Mouse (Mus musculus) kidney, embryonic 15.5 days (tissue): ENCODE measurements around the gene Hist1h2bk. TPM values are rescaled to one million over a fixed set of nuclear protein-coding genes. Genes with fewer than 3 reads are reported as not detected.
"Not testable (repeated sequence)": the region's sequence is repeated elsewhere in the genome, so short reads cannot be mapped to it uniquely, and the experiment has no call there.

Source experiments
- ATAC-seq: fragments of 200-750 bp; cut with Nextera tagmentation; replicated peaks from 2 replicates; pipeline ENCODE4 v1.8.0; 2017; ENCODE audit warnings: moderate TSS enrichment; ENCODE audit not compliant: low FRiP score
- H3K27ac ChIP-seq: fragments of 300-500 bp; sonication (generic); 2 replicates; pipeline ENCODE4 v1.5.1; 2015; ENCODE audit warnings: mild to moderate bottlenecking, inconsistent platforms
- H3K27me3 ChIP-seq: fragments of 300-500 bp; sonication (generic); 2 replicates; pipeline ENCODE4 v1.6.1; 2015; ENCODE audit warnings: inconsistent platforms
- H3K36me3 ChIP-seq: fragments of 300-500 bp; sonication (generic); 2 replicates; pipeline ENCODE4 v1.6.1; 2015; ENCODE audit warnings: inconsistent platforms
- H3K4me1 ChIP-seq: fragments of 300-500 bp; sonication (generic); 2 replicates; pipeline ENCODE4 v1.6.1; 2015; ENCODE audit warnings: inconsistent platforms
- H3K4me2 ChIP-seq: fragments of 300-500 bp; sonication (generic); 2 replicates; pipeline ENCODE4 v1.6.1; 2015; ENCODE audit warnings: moderate library complexity, mild to moderate bottlenecking, inconsistent platforms
- H3K4me3 ChIP-seq: fragments of 300-500 bp; sonication (generic); replicated peaks from 2 replicates; pipeline ENCODE4 v1.5.1; 2015; ENCODE audit warnings: mild to moderate bottlenecking, inconsistent platforms
- H3K9ac ChIP-seq: fragments of 300-500 bp; sonication (generic); 2 replicates; pipeline ENCODE4 v1.6.1; 2015; ENCODE audit warnings: mild to moderate bottlenecking, inconsistent platforms
- H3K9me3 ChIP-seq: fragments of 300-500 bp; sonication (generic); replicated peaks from 2 replicates; pipeline ENCODE4 v1.6.1; 2016; ENCODE audit warnings: inconsistent platforms
- whole genome bisulfite sequencing: fragments of 180-500 bp; shearing (Covaris S2); methylation state at CpG from one replicate; pipeline ENCODE4 v1.1.7; 2015; ENCODE audit warnings: mixed read lengths; 5-methylcytosine and 5-hydroxymethylcytosine counted together
- polyA plus RNA-seq: library from polyadenylated mRNA; unstranded; fragments of >200 nt; fragmentation: Nextera tagmentation; extraction: Ambion mirVana; gene quantifications from 2 replicates; pipeline ENCODE4 v1.2.1, GENCODE M21; 2015

Gene Hist1h2bk
- 8.8 and 12.6 TPM in 2 replicates for polyA plus RNA-seq

DNA sequence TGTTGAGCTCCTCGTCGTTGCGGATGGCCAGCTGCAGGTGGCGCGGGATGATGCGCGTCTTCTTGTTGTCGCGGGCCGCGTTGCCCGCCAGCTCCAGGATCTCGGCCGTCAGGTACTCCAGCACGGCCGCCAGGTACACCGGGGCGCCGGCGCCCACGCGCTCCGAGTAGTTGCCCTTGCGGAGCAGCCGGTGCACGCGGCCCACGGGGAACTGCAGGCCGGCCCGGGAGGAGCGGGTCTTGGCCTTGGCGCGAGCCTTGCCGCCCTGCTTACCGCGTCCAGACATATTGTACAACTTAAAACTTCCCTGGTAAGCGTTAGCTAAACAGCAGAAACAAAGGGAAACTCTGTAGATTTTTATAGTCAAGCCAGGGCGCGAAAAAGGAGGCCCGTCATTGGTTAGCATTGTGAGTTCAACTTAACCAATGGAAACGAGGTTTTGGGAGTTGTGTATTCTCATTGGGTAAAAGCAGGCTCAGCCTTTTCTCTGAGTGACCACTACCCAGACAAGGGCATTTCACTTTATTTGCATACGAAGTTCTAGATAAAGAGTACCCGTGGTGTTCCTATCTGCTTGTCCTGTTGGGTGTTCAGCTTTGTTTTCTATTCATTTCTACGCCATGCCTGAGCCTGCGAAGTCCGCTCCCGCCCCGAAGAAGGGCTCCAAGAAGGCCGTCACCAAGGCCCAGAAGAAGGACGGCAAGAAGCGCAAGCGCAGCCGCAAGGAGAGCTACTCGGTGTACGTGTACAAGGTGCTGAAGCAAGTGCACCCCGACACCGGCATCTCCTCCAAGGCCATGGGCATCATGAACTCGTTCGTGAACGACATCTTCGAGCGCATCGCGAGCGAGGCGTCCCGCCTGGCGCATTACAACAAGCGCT lies at the start of gene Hist1h2bk, which contains the start of gene Hist1h2ah:
Gene Hist1h2bk (plus strand): TSS at position 604 of the 882 bp plus-strand sequence.
Gene Hist1h2ah (minus strand): TSS at position 302 of the 882 bp plus-strand sequence.
- under 1% methylated on average over 24 of the region's 69 CpGs for WGBS
- H3K27me3 ChIP-seq, H3K9me3 ChIP-seq, H3K36me3 ChIP-seq: not testable (repeated sequence)
- Histone ChIP-seq H3K4me3 (peak within 1 kb of the TSS; percentile 45), H3K4me2 (peak within 1 kb of the TSS; percentile 59), H3K27ac (peak within 1 kb of the TSS; percentile 94), H3K9ac (peak within 1 kb of the TSS; percentile 55), H3K4me1 (peaks cover 38% of the 10 kb centered on the region)
- ATAC-seq, result peak; percentile 98

DNA sequence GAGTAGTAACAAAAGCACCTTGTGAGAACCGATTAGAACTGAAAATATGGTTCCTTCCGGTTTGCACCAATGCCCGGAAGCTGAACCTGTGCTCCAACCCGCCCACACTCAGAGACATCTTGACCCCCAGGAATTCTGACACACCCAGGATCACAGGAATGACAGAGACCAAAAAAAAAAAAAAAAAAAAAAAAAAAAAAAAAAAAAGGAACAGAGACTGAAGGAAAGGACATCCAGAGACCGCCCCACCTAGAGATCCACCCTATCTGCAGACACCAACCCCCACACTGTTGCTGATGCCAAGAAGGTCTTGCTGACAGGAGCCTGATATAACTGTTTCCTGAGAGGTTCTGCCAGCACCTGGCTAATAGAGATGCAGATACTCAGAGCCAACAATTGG lies 43.1 kb upstream of the Hist1h2bk start:
- no peak for ATAC-seq
- H3K4me2 ChIP-seq, result no peak overlapping the region
- WGBS, result 81% methylated on average over 5 of the region's 5 CpGs
- no peak overlapping the region for H3K27ac ChIP-seq
- H3K27me3 ChIP-seq, result peaks cover 60% of the 10 kb centered on the region
- H3K36me3 ChIP-seq, result no peaks in the 10 kb centered on the region
- H3K9me3 ChIP-seq, result no peaks in the 10 kb centered on the region
- no peak overlapping the region for H3K9ac ChIP-seq
- H3K4me1 ChIP-seq, result peaks cover 25% of the 10 kb centered on the region
- no peak overlapping the region for H3K4me3 ChIP-seq

DNA sequence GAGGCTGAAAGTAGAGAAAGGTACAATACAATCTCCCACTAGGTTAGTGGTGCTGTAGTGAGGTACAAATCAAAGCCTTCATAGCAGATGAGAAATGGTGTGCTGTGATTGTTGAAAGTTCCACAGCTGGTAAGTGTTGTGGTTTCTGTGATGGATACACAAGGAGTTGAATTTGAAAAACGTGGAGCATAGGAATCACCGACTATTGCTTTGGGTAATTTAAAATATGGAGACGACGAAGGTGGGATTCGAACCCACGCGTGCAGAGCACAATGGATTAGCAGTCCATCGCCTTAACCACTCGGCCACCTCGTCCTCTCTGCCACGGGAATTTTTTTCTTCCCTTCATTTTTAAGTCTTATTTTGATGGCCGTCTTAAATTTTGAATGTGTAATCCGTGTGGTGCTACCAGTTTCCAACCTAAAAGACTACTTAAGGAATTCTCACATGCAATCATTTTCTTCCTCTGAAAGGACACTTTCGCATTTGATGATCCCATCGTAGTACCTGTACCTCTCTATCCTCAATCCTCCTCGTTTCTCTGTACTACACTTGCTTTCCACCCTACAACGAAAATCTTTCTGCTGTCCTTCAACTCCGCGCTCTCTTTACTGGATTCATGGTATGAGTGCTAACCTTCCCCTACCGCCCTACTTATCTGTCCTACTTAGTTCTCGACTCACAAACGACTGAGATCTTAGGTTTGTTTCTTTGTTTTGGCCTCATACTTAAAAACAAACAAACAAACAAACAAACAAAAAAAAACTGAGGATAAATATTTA lies 41.5 kb upstream of the Hist1h2bk start:
- H3K4me3 ChIP-seq, result peak overlapping the region; percentile 22
- no peaks in the 10 kb centered on the region for H3K9me3 ChIP-seq
- no peak for ATAC-seq
- H3K4me2 ChIP-seq, result peak overlapping the region; percentile 34
- 2% methylated on average over 22 of the region's 22 CpGs for WGBS
- no peak overlapping the region for H3K27ac ChIP-seq
- peaks cover 70% of the 10 kb centered on the region for H3K27me3 ChIP-seq
- no peak overlapping the region for H3K9ac ChIP-seq
- peaks cover 25% of the 10 kb centered on the region for H3K4me1 ChIP-seq
- H3K36me3 ChIP-seq, result no peaks in the 10 kb centered on the region

DNA sequence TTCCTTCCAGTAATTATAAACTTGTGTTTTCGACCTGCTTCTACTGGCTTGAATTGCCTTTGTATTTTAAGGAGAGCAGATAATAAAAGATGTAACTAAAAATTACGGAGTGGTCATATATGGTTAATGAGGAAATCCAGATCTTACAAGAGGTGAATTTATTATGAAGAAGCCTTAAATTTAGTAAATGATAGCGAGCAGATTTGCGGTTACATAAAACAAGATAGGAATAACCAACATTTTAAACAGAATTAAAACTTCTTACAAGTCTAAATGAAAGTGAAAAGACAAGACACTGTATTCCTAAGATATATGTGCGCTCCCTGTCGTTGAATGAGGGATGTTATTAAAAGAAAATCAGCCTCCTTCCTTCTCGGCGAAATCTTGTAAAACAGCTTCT lies 40.8 kb upstream of the Hist1h2bk start:
- ATAC-seq, result no peak
- Histone ChIP-seq H3K27ac (no peak overlapping the region), H3K4me2 (peak overlapping the region; percentile 62), H3K4me3 (peak overlapping the region; percentile 41), H3K9me3 (no peaks in the 10 kb centered on the region), H3K27me3 (peaks cover 78% of the 10 kb centered on the region), H3K9ac (no peak overlapping the region), H3K4me1 (peaks cover 25% of the 10 kb centered on the region), H3K36me3 (no peaks in the 10 kb centered on the region)
- WGBS, result 6% methylated on average over 8 of the region's 8 CpGs

DNA sequence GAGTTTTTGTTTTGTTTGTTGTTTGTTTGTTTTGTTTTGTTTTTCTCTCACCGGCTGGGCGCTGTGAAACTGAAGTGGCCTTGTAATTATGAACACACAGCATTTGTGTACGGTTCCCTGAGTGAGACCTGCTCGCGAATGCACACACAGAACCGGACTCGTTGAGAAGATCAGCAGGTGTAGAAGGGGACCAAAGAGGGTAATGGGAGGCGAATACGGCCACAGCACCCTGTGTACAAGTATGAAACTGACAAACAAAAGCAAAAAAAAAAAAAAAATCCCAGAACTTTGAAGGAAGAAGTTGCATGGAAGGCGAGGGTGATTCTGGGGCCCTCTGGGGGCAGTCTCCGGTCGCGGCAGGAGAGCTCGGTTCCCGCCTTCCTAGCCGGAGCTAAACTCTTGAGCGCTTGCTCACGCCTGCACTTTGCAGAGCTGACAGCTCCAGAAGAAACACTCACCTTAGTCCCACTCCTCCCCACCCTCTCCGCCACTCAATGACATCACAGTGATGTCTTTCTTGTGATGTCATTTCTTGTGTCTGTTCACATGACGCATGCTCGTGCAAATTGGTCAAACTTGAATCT lies 40.2 kb upstream of the Hist1h2bk start:
- under 1% methylated on average over 21 of the region's 21 CpGs for WGBS
- Histone ChIP-seq H3K4me2 (peak overlapping the region; percentile 62), H3K9me3 (no peaks in the 10 kb centered on the region), H3K36me3 (no peaks in the 10 kb centered on the region), H3K9ac (no peak overlapping the region), H3K4me3 (peak overlapping the region; percentile 41), H3K27me3 (peaks cover 83% of the 10 kb centered on the region), H3K4me1 (peaks cover 25% of the 10 kb centered on the region), H3K27ac (no peak overlapping the region)
- ATAC-seq, result 0 out of 2 replicates have a peak, but pooled peaks have one; percentile 66

DNA sequence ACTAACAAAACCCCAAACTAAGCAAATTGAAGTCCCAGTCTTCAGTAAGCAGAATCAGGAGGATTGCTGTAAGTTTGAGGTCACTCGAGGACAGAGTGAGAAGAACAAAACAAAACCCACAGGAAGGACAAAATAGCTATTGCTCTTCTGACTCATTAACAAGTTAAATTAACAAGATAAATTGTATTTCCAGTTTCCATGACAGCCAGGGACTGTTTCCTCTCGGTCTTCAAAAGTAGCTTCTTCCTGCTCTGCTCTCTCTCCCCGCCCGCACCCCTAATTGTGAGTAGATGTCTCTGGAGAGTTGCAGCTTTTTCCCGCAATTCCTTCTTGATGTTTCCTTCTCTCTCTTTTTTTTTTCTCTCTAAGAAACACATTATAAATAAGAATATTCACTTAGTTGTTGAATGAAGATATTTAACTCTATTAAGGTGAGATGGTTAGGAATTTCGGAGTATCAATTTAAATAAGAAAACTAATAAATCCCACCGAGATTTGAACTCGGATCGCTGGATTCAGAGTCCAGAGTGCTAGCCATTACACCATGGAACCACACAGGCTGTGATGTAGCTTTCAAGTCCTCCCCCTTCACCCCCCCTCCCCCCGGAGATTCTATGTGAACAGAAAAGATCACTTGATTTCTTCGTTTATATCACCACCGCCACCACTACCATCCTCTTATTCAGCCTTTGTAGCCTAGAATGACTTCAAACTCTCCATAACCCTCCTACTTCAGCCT lies 39.4 kb upstream of the Hist1h2bk start:
- Histone ChIP-seq H3K36me3 (no peaks in the 10 kb centered on the region), H3K4me3 (peak overlapping the region; percentile 41), H3K27ac (no peak overlapping the region), H3K9me3 (no peaks in the 10 kb centered on the region), H3K4me2 (peak overlapping the region; percentile 62), H3K9ac (no peak overlapping the region), H3K27me3 (peaks cover 88% of the 10 kb centered on the region), H3K4me1 (peaks cover 25% of the 10 kb centered on the region)
- no peak for ATAC-seq
- 3% methylated on average over 12 of the region's 12 CpGs for WGBS

DNA sequence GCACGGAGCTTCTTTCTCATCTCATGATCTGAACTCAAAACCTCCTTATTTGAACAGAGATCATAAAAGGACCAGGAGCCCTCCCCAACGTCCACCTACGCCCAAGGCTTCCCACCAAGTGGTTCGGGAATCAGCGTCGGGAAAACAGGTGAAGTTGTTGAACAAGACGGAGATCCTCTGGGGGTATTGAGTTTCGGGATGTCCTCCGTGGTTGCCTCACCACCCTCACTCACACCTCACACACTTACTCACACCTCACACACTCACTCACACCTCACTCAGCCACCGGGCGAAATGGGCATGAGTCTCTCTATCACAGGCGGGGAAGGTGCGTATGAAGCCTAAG lies 38.9 kb upstream of the Hist1h2bk start:
- Histone ChIP-seq H3K4me3 (peak overlapping the region; percentile 31), H3K9ac (no peak overlapping the region), H3K36me3 (no peaks in the 10 kb centered on the region), H3K4me2 (peak overlapping the region; percentile 62), H3K4me1 (peaks cover 25% of the 10 kb centered on the region), H3K9me3 (no peaks in the 10 kb centered on the region), H3K27ac (no peak overlapping the region), H3K27me3 (peaks cover 88% of the 10 kb centered on the region)
- WGBS, result 1% methylated on average over 13 of the region's 13 CpGs
- ATAC-seq, result no peak

DNA sequence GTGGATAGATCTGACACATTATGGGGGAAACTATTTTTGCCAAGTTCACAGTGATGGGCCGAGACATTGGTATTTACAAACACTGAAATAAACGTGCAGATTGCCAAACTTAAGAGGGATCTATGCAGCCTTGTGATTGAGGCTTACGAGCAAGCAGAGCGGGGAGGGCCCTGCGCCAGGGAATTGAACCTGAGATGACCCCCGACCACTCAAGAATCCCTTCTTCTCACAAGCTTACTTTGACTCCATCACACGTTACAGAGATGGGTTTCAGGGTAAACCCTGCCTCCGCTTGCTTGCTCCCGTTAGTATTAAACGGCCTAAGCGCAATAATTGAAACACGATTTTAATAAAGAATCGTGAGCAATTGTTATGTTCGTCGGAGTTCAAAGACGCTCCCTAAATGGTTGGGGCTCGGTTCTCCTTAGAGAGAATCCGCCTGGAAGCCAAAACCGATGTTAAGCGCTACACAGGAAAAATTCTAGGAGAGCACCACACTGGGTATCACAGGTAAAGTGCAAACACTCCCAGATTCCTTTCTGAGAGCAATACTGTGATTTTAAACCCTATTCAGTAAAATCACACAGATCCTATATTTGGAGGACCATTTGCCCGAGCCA lies 38.4 kb upstream of the Hist1h2bk start:
- H3K27me3 ChIP-seq, result peaks cover 91% of the 10 kb centered on the region
- ATAC-seq, result no peak
- WGBS, result 2% methylated on average over 21 of the region's 21 CpGs
- H3K4me1 ChIP-seq, result peaks cover 25% of the 10 kb centered on the region
- H3K27ac ChIP-seq, result no peak overlapping the region
- H3K4me2 ChIP-seq, result peak overlapping the region; percentile 62
- no peaks in the 10 kb centered on the region for H3K9me3 ChIP-seq
- peak overlapping the region; percentile 31 for H3K4me3 ChIP-seq
- no peaks in the 10 kb centered on the region for H3K36me3 ChIP-seq
- no peak overlapping the region for H3K9ac ChIP-seq

DNA sequence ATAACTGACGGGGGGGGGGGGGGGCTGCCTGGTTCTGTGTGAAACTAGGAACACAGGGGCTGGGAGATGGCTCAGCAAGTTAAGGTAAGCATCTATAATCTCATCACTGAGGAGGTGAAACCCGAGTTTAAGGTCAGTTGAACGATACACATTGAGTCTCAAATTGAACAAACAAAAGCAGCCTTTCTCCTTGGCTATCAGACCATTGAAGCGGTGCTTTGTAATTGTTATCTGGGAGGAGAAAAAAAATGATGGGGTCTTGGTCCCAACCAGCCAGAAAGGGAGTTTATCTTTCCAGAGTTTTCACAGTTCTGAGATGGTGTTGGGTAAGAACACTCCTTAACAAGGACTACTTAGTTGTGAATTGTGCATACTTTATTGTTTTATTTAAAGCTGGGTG lies 37.8 kb upstream of the Hist1h2bk start:
- 8% methylated on average over 4 of the region's 4 CpGs for WGBS
- Histone ChIP-seq H3K4me3 (peak overlapping the region; percentile 31), H3K9ac (no peak overlapping the region), H3K27me3 (peaks cover 91% of the 10 kb centered on the region), H3K4me2 (no peak overlapping the region), H3K4me1 (peaks cover 25% of the 10 kb centered on the region), H3K9me3 (no peaks in the 10 kb centered on the region), H3K27ac (no peak overlapping the region), H3K36me3 (no peaks in the 10 kb centered on the region)
- ATAC-seq, result no peak

DNA sequence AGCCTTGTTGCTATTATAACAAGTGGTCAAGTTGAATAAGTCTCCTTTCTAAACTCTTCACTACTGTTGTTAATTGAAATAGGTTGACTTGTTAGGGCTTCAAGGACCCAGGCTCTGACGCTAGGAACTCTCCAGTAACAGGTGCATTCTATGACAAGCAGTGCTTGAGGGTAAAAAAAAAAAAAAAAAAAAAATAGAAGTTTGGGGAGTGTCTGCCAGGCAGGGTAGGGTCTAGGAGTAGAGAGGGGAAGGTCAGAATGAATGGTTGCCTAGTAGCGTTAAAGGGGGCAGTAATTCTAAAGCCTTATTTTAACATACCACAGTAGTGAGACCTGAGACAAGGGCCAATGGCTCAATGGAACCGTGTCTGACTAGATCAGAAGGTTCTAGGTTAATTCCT lies 37.3 kb upstream of the Hist1h2bk start:
- no peaks in the 10 kb centered on the region for H3K9me3 ChIP-seq
- H3K27me3 ChIP-seq, result peaks cover 94% of the 10 kb centered on the region
- 17% methylated on average over 3 of the region's 3 CpGs for WGBS
- no peaks in the 10 kb centered on the region for H3K36me3 ChIP-seq
- no peak overlapping the region for H3K27ac ChIP-seq
- ATAC-seq, result no peak
- H3K9ac ChIP-seq, result no peak overlapping the region
- peaks cover 25% of the 10 kb centered on the region for H3K4me1 ChIP-seq
- H3K4me3 ChIP-seq, result no peak overlapping the region
- no peak overlapping the region for H3K4me2 ChIP-seq

DNA sequence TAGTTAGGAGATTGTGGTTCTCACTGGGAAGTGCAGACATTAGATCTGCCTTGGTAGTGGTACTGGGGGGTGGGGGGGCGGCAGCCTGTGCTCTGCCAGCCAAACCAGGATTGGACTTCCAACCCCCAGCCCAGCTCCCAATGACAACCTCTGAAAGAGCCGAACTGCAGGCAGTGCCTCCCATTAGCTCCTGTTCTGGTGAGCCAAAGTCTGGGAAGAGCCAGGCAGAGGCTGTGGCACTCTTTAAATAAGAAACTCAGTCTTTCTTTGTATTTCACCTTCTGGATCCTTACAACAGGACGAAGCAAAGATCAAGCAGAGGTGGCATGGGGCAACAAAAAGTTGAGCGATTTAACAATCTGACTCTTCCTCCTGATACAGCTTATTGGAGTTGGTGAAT lies 36.5 kb upstream of the Hist1h2bk start:
- Histone ChIP-seq H3K27me3 (peaks cover 97% of the 10 kb centered on the region), H3K4me2 (no peak overlapping the region), H3K9me3 (no peaks in the 10 kb centered on the region), H3K36me3 (no peaks in the 10 kb centered on the region), H3K27ac (no peak overlapping the region), H3K4me3 (no peak overlapping the region), H3K4me1 (peaks cover 25% of the 10 kb centered on the region), H3K9ac (no peak overlapping the region)
- ATAC-seq, result no peak
- 33% methylated on average over 4 of the region's 4 CpGs for WGBS
